Mouse (Mus musculus) adrenal gland, adult 8-10 months (tissue): Measurements from ENCODE around the gene Vmn2r49. TPM values are rescaled to one million over a fixed set of nuclear protein-coding genes. Genes with fewer than 3 reads are reported as not detected.
"Not testable (repeated sequence)": the region's sequence is repeated elsewhere in the genome, so short reads cannot be mapped to it uniquely, and the experiment has no call there.

Experiments used
- DNase-seq: peaks from one replicate; pipeline ENCODE4 v3.0.0; 2022
- total RNA-seq, 4 experiments: library from RNA; stranded (reverse); gene quantifications; 2 replicates each; pipeline ENCODE4 v1.2.4; 2022

The Vmn2r49 gene
- total RNA-seq, result not detected

DNA sequence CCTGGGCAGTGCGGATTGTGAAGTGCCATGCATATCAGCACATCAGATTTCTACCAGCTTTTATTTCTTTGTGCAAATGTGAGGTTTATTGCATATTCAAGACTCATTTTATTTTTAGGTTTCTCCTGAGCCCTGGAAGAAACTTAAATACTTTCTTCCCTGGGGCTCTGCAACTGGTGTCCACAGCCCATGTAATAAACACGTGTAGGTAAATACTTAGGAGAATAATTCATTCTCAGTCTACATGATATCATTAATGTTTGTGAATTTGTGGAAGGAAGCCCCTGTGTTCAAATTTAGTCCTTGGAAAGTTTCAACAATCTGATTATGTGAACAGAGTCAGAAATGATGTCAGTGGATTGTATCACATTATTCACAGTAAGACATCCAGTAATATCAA is at the start of gene Vmn2r49:
Vmn2r49 (minus strand) TSS at position 101 of the 400 bp plus-strand sequence.
- not testable (repeated sequence) for DNase-seq

DNA sequence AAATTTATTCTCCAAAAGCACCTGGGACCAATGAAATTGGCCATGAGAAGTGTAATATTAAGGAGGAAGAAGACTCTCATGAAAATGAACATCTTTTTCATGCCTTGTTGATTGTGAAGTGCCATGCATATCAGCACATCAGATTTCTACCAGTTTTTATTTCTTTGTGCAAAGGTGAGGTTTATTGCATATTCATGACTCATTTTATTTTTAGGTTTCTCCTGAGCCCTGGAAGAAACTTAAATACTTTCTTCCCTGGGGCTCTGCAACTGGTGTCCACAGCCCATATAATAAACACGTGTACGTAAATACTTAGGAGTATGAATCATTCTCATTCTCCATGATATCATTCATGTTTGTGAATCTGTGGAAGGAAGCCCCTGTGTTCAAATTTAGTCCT is 38.6 kb downstream of the Vmn2r49 start, which contains the start of gene Vmn2r48:
Vmn2r48 (minus strand) TSS at position 101 of the 400 bp plus-strand sequence.
- DNase-seq, result not testable (repeated sequence)

Other genes starting within 250 kb of the Vmn2r49 start
- gene Vmn2r46, start 221.7 kb downstream of the Vmn2r49 start, total RNA-seq, result not detected
- gene Vmn2r47, start 150.9 kb downstream of the Vmn2r49 start, total RNA-seq, result not detected
- not detected for gene Vmn2r48, start 38.7 kb downstream of the Vmn2r49 start, total RNA-seq
- gene Vmn2r50, start 61.0 kb upstream of the Vmn2r49 start, total RNA-seq, result not detected
- gene Vmn2r51, start 113.5 kb upstream of the Vmn2r49 start, total RNA-seq, result not detected
- gene Vmn2r52, start 184.3 kb upstream of the Vmn2r49 start, total RNA-seq, result not detected